Mouse (Mus musculus) liver, embryonic 15.5 days (tissue): ENCODE data around the gene Tmem18. TPM values are rescaled to one million over a fixed set of nuclear protein-coding genes. Genes with fewer than 3 reads are reported as not detected.

Experiments
- ATAC-seq: fragments of 200-750 bp; cut with Nextera tagmentation; 2 replicates; pipeline ENCODE4 v1.8.0; 2017; ENCODE audit warnings: moderate number of reproducible peaks, mild to moderate bottlenecking, moderate library complexity; ENCODE audit not compliant: insufficient read depth
- H3K27ac ChIP-seq: fragments of 300-500 bp; sonication (generic); replicated peaks from 2 replicates; pipeline ENCODE4 v1.5.1; 2015; ENCODE audit warnings: mild to moderate bottlenecking, inconsistent platforms
- H3K27me3 ChIP-seq: fragments of 300-500 bp; sonication (generic); 2 replicates; pipeline ENCODE4 v1.6.1; 2015; ENCODE audit warnings: mild to moderate bottlenecking, inconsistent platforms
- H3K36me3 ChIP-seq: fragments of 300-500 bp; sonication (generic); replicated peaks from 2 replicates; pipeline ENCODE4 v1.6.1; 2015; ENCODE audit warnings: moderate library complexity, mild to moderate bottlenecking, inconsistent platforms
- H3K4me1 ChIP-seq: fragments of 300-500 bp; sonication (generic); replicated peaks from 2 replicates; pipeline ENCODE4 v1.6.1; 2015; ENCODE audit warnings: inconsistent platforms
- H3K4me2 ChIP-seq: fragments of 300-500 bp; sonication (generic); 2 replicates; pipeline ENCODE4 v1.6.1; 2015; ENCODE audit warnings: moderate library complexity, mild to moderate bottlenecking, inconsistent platforms
- H3K4me3 ChIP-seq: fragments of 300-500 bp; sonication (generic); replicated peaks from 2 replicates; pipeline ENCODE4 v1.5.1; 2015; ENCODE audit warnings: mild to moderate bottlenecking, inconsistent platforms
- H3K9ac ChIP-seq: fragments of 300-500 bp; sonication (generic); 2 replicates; pipeline ENCODE4 v1.6.1; 2015; ENCODE audit warnings: moderate library complexity, mild to moderate bottlenecking, inconsistent platforms
- H3K9me3 ChIP-seq: fragments of 300-500 bp; sonication (generic); replicated peaks from 2 replicates; pipeline ENCODE4 v1.6.1; 2016; ENCODE audit warnings: inconsistent platforms
- WGBS: fragments of 180-500 bp; shearing (Covaris S2); methylation state at CpG from one replicate; pipeline ENCODE4 v1.1.7; 2015; ENCODE audit warnings: mixed read lengths; ENCODE audit not compliant: insufficient replicate concordance; 5-methylcytosine and 5-hydroxymethylcytosine counted together
- polyA plus RNA-seq: library from polyadenylated mRNA; unstranded; fragments of >200 nt; fragmentation: Nextera tagmentation; extraction: Ambion mirVana; gene quantifications from 2 replicates; pipeline ENCODE4 v1.2.1, GENCODE M21; 2015

Tmem18 gene
- polyA plus RNA-seq, 1 experiment from 2014 or later: 8.3 TPM

DNA sequence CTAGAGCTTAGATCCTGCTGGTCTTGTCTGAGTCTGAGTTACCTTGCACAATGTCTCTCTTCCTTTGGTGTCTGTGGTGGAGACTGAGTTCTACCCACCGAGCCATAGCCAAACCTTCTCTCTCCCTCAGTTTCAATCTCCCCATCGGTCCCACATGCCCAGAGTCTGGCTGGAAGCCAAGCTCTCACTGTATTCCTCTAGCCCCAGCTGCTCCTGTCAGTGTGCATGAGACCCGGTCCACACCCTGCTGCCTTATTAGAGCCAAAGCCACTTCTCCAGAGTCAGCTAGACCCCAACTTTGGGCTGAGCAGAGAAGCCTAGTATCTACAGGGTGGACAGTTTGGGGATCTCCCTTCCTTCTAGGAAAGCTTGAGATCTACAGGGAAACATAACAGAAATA, 14.7 kb downstream of the Tmem18 start:
- WGBS: 41% methylated on average over 3 of the region's 3 CpGs
- Histone ChIP-seq H3K36me3 (no peaks in the 10 kb centered on the region), H3K9me3 (no peaks in the 10 kb centered on the region), H3K4me1 (no peaks in the 10 kb centered on the region), H3K4me3 (no peak overlapping the region), H3K27me3 (no peaks in the 10 kb centered on the region), H3K4me2 (no peak overlapping the region), H3K27ac (no peak overlapping the region), H3K9ac (no peak overlapping the region)
- no peak for ATAC-seq

DNA sequence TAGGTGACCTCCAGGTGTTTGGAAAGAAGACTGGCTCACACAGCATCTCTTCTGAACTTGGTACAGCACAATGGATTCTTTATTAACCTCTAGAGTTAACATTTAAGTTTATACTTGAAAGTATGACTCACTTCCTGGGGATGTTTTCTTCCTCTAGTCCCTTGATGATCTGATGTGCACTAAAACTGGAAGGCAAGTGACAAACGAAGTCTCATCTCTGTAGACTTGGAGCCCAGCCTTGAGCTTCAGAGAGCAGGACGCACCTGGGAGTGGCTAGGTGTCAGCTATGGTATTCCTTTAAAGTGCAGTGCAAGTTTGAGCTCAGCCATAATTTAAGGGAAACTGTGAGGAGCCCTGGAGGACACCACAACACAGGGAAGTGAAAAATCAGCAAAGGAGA, 15.2 kb downstream of the Tmem18 start:
- Histone ChIP-seq H3K27ac (no peak overlapping the region), H3K27me3 (no peaks in the 10 kb centered on the region), H3K4me2 (no peak overlapping the region), H3K4me1 (no peaks in the 10 kb centered on the region), H3K9ac (no peak overlapping the region), H3K36me3 (no peaks in the 10 kb centered on the region), H3K4me3 (no peak overlapping the region), H3K9me3 (no peaks in the 10 kb centered on the region)
- 43% methylated on average over 2 of the region's 2 CpGs for WGBS
- no peak for ATAC-seq

DNA sequence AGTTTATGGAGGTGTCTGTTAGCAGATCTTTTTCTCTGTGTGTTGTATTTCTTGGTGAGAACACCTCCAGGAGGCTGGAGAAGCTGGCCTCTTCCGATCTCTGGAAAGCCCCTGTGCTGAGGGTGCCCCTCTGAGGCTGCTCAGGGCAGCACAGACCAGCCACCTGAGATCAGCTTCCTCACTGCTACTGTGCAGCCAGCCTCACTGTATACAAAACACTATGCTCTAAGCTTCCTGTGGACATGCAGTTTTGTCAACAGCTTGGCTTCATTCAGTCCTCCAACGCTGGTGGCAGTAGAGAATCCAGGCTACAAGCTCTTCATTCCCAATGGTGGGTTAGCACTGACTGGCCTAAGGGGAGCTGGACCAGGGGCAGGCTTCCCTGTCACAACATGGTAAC, 15.8 kb downstream of the Tmem18 start:
- Histone ChIP-seq H3K4me1 (no peaks in the 10 kb centered on the region), H3K9me3 (no peaks in the 10 kb centered on the region), H3K4me2 (no peak overlapping the region), H3K36me3 (no peaks in the 10 kb centered on the region), H3K27ac (no peak overlapping the region), H3K9ac (no peak overlapping the region), H3K4me3 (no peak overlapping the region), H3K27me3 (no peaks in the 10 kb centered on the region)
- WGBS: 50% methylated on average over 2 of the region's 2 CpGs
- ATAC-seq: no peak

DNA sequence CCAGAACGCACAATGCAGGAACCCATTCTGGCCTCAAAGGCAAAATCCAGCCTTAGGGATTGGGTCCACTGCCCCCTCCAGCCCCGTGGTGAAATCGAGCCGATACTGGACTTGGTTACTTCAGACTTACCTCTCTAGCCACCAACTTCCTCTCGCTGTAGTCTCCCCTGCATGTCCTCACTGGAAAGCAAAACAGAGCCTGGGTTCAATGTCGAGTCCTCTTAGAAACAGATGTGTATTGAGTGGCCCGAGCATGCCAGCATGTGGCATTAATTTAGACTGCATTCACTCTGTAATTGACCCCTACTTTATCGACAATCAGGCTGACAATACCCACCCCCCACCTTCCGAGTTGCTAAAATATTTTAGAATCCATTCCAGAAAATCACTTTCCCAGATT, 19.8 kb downstream of the Tmem18 start:
- ATAC-seq: no peak
- Histone ChIP-seq H3K9me3 (no peaks in the 10 kb centered on the region), H3K4me1 (no peaks in the 10 kb centered on the region), H3K27me3 (no peaks in the 10 kb centered on the region), H3K27ac (no peak overlapping the region), H3K36me3 (no peaks in the 10 kb centered on the region), H3K4me2 (no peak overlapping the region), H3K9ac (no peak overlapping the region), H3K4me3 (no peak overlapping the region)
- 54% methylated on average over 9 of the region's 9 CpGs for WGBS

DNA sequence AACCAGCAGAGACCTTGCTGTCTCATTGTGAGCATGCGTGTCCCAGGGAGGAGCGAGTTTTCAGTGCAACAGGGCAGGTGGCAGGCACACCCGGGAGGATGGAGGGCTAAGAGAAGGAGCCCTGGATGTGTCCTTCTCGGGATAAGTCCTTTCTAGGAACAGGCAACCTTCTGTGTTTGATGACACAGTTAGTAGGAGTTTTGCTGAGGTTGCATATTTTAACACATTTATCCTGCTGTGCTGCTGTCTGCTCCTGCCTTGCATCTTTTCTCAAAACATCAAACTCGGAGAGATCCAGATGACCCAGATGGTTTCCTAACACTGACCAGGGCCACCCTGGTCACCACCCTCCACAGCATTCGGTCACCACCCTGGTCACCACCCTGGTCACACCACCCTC, 20.6 kb downstream of the Tmem18 start:
- no peak for ATAC-seq
- 58% methylated on average over 6 of the region's 6 CpGs for WGBS

DNA sequence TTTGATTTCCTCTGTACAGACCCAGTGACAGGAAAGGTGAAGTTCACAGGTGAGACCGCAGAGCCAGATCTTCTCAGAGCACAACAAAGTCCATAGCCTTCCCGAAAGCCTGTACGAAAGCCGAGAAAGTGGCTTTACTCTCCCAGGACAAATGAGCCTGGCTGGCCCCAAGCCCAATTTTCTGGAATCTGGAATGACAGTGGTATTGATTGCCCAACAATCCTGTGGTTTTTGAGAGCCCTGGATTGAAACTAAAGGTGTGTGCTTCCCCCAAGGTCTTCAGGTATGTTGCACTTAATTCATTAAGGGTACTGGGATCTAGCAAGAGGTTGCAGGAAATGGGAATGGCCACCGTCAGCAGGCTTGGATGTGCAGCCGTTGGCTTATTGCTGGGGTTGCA, 21.7 kb downstream of the Tmem18 start:
- Histone ChIP-seq H3K36me3 (no peaks in the 10 kb centered on the region), H3K4me3 (no peak overlapping the region), H3K4me2 (no peak overlapping the region), H3K27ac (no peak overlapping the region), H3K27me3 (no peaks in the 10 kb centered on the region), H3K9me3 (no peaks in the 10 kb centered on the region), H3K9ac (no peak overlapping the region), H3K4me1 (no peaks in the 10 kb centered on the region)
- 73% methylated on average over 6 of the region's 6 CpGs for WGBS
- ATAC-seq: no peak

More for the DNA sequence above, 20.6 kb downstream of the Tmem18 start:
- no peak overlapping the region for H3K4me2 ChIP-seq
- H3K4me3 ChIP-seq: no peak overlapping the region
- no peaks in the 10 kb centered on the region for H3K4me1 ChIP-seq
- no peaks in the 10 kb centered on the region for H3K36me3 ChIP-seq
- H3K9me3 ChIP-seq: no peaks in the 10 kb centered on the region
- H3K9ac ChIP-seq: no peak overlapping the region
- no peaks in the 10 kb centered on the region for H3K27me3 ChIP-seq
- H3K27ac ChIP-seq: no peak overlapping the region

DNA sequence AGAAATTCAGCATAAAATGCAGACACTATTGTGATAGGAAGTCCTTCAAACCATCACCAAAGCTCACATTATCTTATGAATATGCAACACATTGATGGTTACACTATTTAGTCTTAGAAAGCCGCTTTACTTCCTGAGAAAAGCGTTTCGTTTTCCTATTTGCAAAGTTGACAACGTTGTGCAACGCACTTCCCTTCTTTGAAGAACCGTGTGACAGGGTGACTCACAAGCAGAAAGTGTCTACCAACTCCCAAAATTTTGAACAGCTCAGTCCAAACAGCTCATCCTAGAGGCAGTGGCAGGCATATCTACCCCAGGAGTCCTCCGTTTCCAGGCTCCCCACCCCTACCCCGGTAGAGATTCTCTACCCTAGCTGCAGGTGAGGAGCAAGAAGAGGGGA, 22.5 kb downstream of the Tmem18 start:
- Histone ChIP-seq H3K4me3 (no peak overlapping the region), H3K9ac (no peak overlapping the region), H3K4me2 (no peak overlapping the region), H3K9me3 (no peaks in the 10 kb centered on the region), H3K4me1 (no peaks in the 10 kb centered on the region), H3K36me3 (no peaks in the 10 kb centered on the region), H3K27ac (no peak overlapping the region), H3K27me3 (no peaks in the 10 kb centered on the region)
- no peak for ATAC-seq
- 51% methylated on average over 8 of the region's 8 CpGs for WGBS

DNA sequence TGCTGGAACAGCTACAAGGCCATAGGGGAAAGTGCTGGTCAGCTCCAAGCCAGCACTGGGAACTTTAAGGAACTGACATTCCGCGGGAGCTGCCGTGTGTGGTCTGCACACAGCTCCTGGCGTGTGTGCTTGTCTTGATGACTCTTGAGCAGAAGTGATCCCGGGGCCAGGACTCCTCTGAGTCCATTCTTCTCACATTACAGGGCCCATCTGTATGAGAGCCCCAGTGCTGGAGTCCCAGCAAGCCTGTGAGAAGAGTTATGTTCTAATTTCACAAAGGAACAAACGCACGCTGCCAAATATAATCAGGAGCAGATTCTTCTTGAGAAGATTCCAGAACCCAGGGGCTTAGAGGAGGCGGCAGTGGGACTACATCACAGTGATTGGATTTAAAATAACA, 34.2 kb downstream of the Tmem18 start:
- Histone ChIP-seq H3K27ac (no peak overlapping the region), H3K4me3 (no peak overlapping the region), H3K9me3 (no peaks in the 10 kb centered on the region), H3K27me3 (no peaks in the 10 kb centered on the region), H3K36me3 (no peaks in the 10 kb centered on the region), H3K9ac (no peak overlapping the region), H3K4me2 (no peak overlapping the region), H3K4me1 (no peaks in the 10 kb centered on the region)
- ATAC-seq: no peak
- 58% methylated on average over 8 of the region's 8 CpGs for WGBS

DNA sequence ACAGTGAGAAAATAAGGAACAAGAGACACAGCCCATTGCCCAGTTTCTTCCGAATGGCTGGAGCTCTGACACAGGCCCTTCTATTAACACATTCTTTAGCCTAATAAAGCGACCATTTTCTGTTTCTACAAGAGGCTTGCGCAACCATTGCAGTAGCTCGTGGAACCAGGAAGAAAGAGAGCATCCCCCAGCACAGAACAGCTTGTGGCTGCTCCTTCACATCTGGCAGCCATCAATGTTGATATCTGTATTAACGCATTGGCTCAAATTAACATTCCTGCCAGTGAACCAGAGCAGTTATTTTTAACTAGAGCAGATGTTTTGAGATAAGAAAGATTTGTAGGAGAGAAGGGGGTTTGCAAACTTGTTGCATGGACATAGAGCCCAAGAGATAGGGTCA, 44.2 kb downstream of the Tmem18 start:
- no peaks in the 10 kb centered on the region for H3K36me3 ChIP-seq
- no peaks in the 10 kb centered on the region for H3K4me1 ChIP-seq
- no peak overlapping the region for H3K9ac ChIP-seq
- H3K9me3 ChIP-seq: no peaks in the 10 kb centered on the region
- no peak for ATAC-seq
- no peak overlapping the region for H3K27ac ChIP-seq
- 44% methylated on average over 5 of the region's 5 CpGs for WGBS
- no peak overlapping the region for H3K4me3 ChIP-seq
- H3K4me2 ChIP-seq: no peak overlapping the region
- H3K27me3 ChIP-seq: no peaks in the 10 kb centered on the region

DNA sequence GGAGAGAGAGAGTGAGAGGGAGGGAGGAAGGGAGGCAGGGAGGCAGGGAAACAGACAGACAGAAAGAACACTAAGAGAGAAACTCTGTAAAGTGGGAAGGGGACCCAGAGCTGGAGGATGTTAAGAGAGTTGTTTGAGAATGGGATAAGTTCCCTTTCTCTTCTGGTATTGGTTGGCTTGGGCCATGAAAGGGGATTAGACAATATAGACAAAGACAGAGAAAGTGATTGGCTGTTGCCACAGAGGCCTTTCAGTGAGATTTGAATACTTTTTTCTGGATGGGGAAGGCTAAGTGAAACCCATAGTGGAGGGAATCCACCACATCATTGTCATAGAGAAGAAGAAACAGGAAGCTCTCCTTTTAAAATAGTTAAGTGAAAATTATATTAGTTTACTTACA, 50.3 kb downstream of the Tmem18 start:
- Histone ChIP-seq H3K36me3 (no peaks in the 10 kb centered on the region), H3K4me1 (no peaks in the 10 kb centered on the region), H3K27ac (no peak overlapping the region), H3K9me3 (no peaks in the 10 kb centered on the region), H3K9ac (no peak overlapping the region), H3K4me3 (no peak overlapping the region), H3K4me2 (no peak overlapping the region), H3K27me3 (no peaks in the 10 kb centered on the region)
- ATAC-seq: no peak
